Mouse (Mus musculus): ENCODE measurements around the gene Nucb1. TPM values are rescaled to one million over a fixed set of nuclear protein-coding genes. Genes with fewer than 3 reads are reported as not detected.
"Not testable (repeated sequence)": the region's sequence is repeated elsewhere in the genome, so short reads cannot be mapped to it uniquely, and the experiment has no call there.

The Nucb1 gene
- polyA plus RNA-seq, 1 experiment from 2014 or later = 159 TPM

GRCm38 (mm10) chr7:45487861-45488292 lies 22.3 kb downstream of the Nucb1 start:
- H3K36me3 ChIP-seq (ENCODE audit: control insufficient read depth, insufficient read depth, low read length) = peaks cover 10% of the 10 kb centered on the region
- H3K27me3 ChIP-seq (ENCODE audit: control insufficient read depth, insufficient read depth, low read length) = no peaks in the 10 kb centered on the region
- peak overlapping the region; percentile 78 for H3K4me2 ChIP-seq (ENCODE audit: low read length)
- peak overlapping the region; percentile 11 to 55; a peak in 3 of 4 replicates for H3K4me3 ChIP-seq (ENCODE audit: control insufficient read depth in 1 of 2, insufficient read depth in 1 of 2, low read depth in 1 of 2, low read length in 2 of 2)
- H3K27ac ChIP-seq (replicated peaks in 1 of 2; ENCODE audit: control insufficient read depth in 1 of 2, insufficient read depth in 1 of 2, low read depth in 2 of 2, low read length in 2 of 2) = peak overlapping the region in 1 of 2 experiments; percentile 65; a peak in 1 of 4 replicates
- peaks cover 5 to 7% of the 10 kb centered on the region in 2 experiments; a peak in 2 of 4 replicates for H3K4me1 ChIP-seq (ENCODE audit: control insufficient read depth in 2 of 2, insufficient read depth in 2 of 2, low read length in 2 of 2)
- no peaks in the 10 kb centered on the region for H3K9me3 ChIP-seq (ENCODE audit: control insufficient read depth, low read length)
- no peak for ATAC-seq (ENCODE audit: insufficient number of reproducible peaks, insufficient read depth, low FRiP score, low read depth)
- H3K9ac ChIP-seq (ENCODE audit: low read length) = peak overlapping the region; percentile 78
- 38% methylated on average over 11 of the region's 11 CpGs for WGBS

- 83% methylated on average over 12 of the region's 12 CpGs for whole genome bisulfite sequencing
- no peaks in the 10 kb centered on the region for H3K9me3 ChIP-seq (ENCODE audit: control insufficient read depth, low read length)
- no peak for ATAC-seq (ENCODE audit: insufficient number of reproducible peaks, insufficient read depth, low FRiP score, low read depth)
- no peak within 1 kb of the TSS for H3K27ac ChIP-seq (replicated peaks in 1 of 2; ENCODE audit: control insufficient read depth in 1 of 2, insufficient read depth in 1 of 2, low read depth in 2 of 2, low read length in 2 of 2)
- no peaks in the 10 kb centered on the region for H3K27me3 ChIP-seq (ENCODE audit: control insufficient read depth, insufficient read depth, low read length)
- H3K4me1 ChIP-seq (ENCODE audit: control insufficient read depth in 2 of 2, insufficient read depth in 2 of 2, low read length in 2 of 2) = peaks cover 5 to 7% of the 10 kb centered on the region in 2 experiments; a peak in 2 of 4 replicates
- H3K4me3 ChIP-seq (ENCODE audit: control insufficient read depth in 1 of 2, insufficient read depth in 1 of 2, low read depth in 1 of 2, low read length in 2 of 2) = no peak within 1 kb of the TSS
- H3K9ac ChIP-seq (ENCODE audit: low read length) = no peak within 1 kb of the TSS
- no peaks in the 10 kb centered on the region for H3K36me3 ChIP-seq (ENCODE audit: control insufficient read depth, insufficient read depth, low read length)
- no peak within 1 kb of the TSS for H3K4me2 ChIP-seq (ENCODE audit: low read length)
Observed at GRCm38 (mm10) chr7:45486761-45487415, 23.3 kb downstream of the Nucb1 start, which contains the start of gene Gm45808. TSS of gene Gm45808 (minus strand) at chr7:45486811.

GRCm38 (mm10) chr7:45486158-45486557 lies 24.0 kb downstream of the Nucb1 start:
- H3K4me2 ChIP-seq (ENCODE audit: low read length) = no peak overlapping the region
- no peak for ATAC-seq (ENCODE audit: insufficient number of reproducible peaks, insufficient read depth, low FRiP score, low read depth)
- H3K9ac ChIP-seq (ENCODE audit: low read length) = no peak overlapping the region
- 45% methylated on average over 7 of the region's 7 CpGs for WGBS
- H3K4me3 ChIP-seq (ENCODE audit: control insufficient read depth in 1 of 2, insufficient read depth in 1 of 2, low read depth in 1 of 2, low read length in 2 of 2) = no peak overlapping the region
- no peaks in the 10 kb centered on the region for H3K36me3 ChIP-seq (ENCODE audit: control insufficient read depth, insufficient read depth, low read length)
- H3K4me1 ChIP-seq (ENCODE audit: control insufficient read depth in 2 of 2, insufficient read depth in 2 of 2, low read length in 2 of 2) = peaks cover 5 to 7% of the 10 kb centered on the region in 2 experiments; a peak in 2 of 4 replicates
- no peaks in the 10 kb centered on the region for H3K9me3 ChIP-seq (ENCODE audit: control insufficient read depth, low read length)
- H3K27me3 ChIP-seq (ENCODE audit: control insufficient read depth, insufficient read depth, low read length) = no peaks in the 10 kb centered on the region
- no peak overlapping the region for H3K27ac ChIP-seq (replicated peaks in 1 of 2; ENCODE audit: control insufficient read depth in 1 of 2, insufficient read depth in 1 of 2, low read depth in 2 of 2, low read length in 2 of 2)

- H3K27ac ChIP-seq (replicated peaks in 1 of 2; ENCODE audit: control insufficient read depth in 1 of 2, insufficient read depth in 1 of 2, low read depth in 2 of 2, low read length in 2 of 2); ATAC-seq (ENCODE audit: insufficient number of reproducible peaks, insufficient read depth, low FRiP score, low read depth); H3K36me3 ChIP-seq (ENCODE audit: control insufficient read depth, insufficient read depth, low read length); H3K4me2 ChIP-seq (ENCODE audit: low read length); H3K4me1 ChIP-seq (ENCODE audit: control insufficient read depth in 2 of 2, insufficient read depth in 2 of 2, low read length in 2 of 2); H3K27me3 ChIP-seq (ENCODE audit: control insufficient read depth, insufficient read depth, low read length); H3K9ac ChIP-seq (ENCODE audit: low read length); H3K9me3 ChIP-seq (ENCODE audit: control insufficient read depth, low read length); H3K4me3 ChIP-seq (ENCODE audit: control insufficient read depth in 1 of 2, insufficient read depth in 1 of 2, low read depth in 1 of 2, low read length in 2 of 2): not testable (repeated sequence)
- 93% methylated on average over 5 of the region's 5 CpGs for WGBS
Observed at GRCm38 (mm10) chr7:45484985-45485384, 25.2 kb downstream of the Nucb1 start.

GRCm38 (mm10) chr7:45482166-45482565 lies 28.0 kb downstream of the Nucb1 start:
- H3K9ac ChIP-seq (ENCODE audit: low read length) = no peak overlapping the region
- no peaks in the 10 kb centered on the region for H3K9me3 ChIP-seq (ENCODE audit: control insufficient read depth, low read length)
- H3K27me3 ChIP-seq (ENCODE audit: control insufficient read depth, insufficient read depth, low read length) = no peaks in the 10 kb centered on the region
- H3K4me2 ChIP-seq (ENCODE audit: low read length) = no peak overlapping the region
- no peak overlapping the region for H3K4me3 ChIP-seq (ENCODE audit: control insufficient read depth in 1 of 2, insufficient read depth in 1 of 2, low read depth in 1 of 2, low read length in 2 of 2)
- H3K4me1 ChIP-seq (ENCODE audit: control insufficient read depth in 2 of 2, insufficient read depth in 2 of 2, low read length in 2 of 2) = no peaks in the 10 kb centered on the region
- no peak overlapping the region for H3K27ac ChIP-seq (replicated peaks in 1 of 2; ENCODE audit: control insufficient read depth in 1 of 2, insufficient read depth in 1 of 2, low read depth in 2 of 2, low read length in 2 of 2)
- WGBS = 65% methylated on average over 1 of the region's 1 CpGs
- ATAC-seq (ENCODE audit: insufficient number of reproducible peaks, insufficient read depth, low FRiP score, low read depth) = no peak
- H3K36me3 ChIP-seq (ENCODE audit: control insufficient read depth, insufficient read depth, low read length) = no peaks in the 10 kb centered on the region

GRCm38 (mm10) chr7:45481374-45481927 lies 28.8 kb downstream of the Nucb1 start, which contains the start of gene Tulp2:
TSS of gene Tulp2 (plus strand) at chr7:45481877.
- no peak within 1 kb of the TSS for H3K4me2 ChIP-seq (ENCODE audit: low read length)
- H3K9ac ChIP-seq (ENCODE audit: low read length) = no peak within 1 kb of the TSS
- no peaks in the 10 kb centered on the region for H3K9me3 ChIP-seq (ENCODE audit: control insufficient read depth, low read length)
- no peaks in the 10 kb centered on the region for H3K27me3 ChIP-seq (ENCODE audit: control insufficient read depth, insufficient read depth, low read length)
- H3K4me1 ChIP-seq (ENCODE audit: control insufficient read depth in 2 of 2, insufficient read depth in 2 of 2, low read length in 2 of 2) = no peaks in the 10 kb centered on the region
- ATAC-seq (ENCODE audit: insufficient number of reproducible peaks, insufficient read depth, low FRiP score, low read depth) = no peak
- H3K4me3 ChIP-seq (ENCODE audit: control insufficient read depth in 1 of 2, insufficient read depth in 1 of 2, low read depth in 1 of 2, low read length in 2 of 2) = no peak within 1 kb of the TSS
- H3K36me3 ChIP-seq (ENCODE audit: control insufficient read depth, insufficient read depth, low read length) = no peaks in the 10 kb centered on the region
- WGBS = 53% methylated on average over 15 of the region's 15 CpGs
- no peak within 1 kb of the TSS for H3K27ac ChIP-seq (replicated peaks in 1 of 2; ENCODE audit: control insufficient read depth in 1 of 2, insufficient read depth in 1 of 2, low read depth in 2 of 2, low read length in 2 of 2)

- 79% methylated on average over 3 of the region's 4 CpGs for WGBS
- H3K4me1 ChIP-seq (ENCODE audit: control insufficient read depth in 2 of 2, insufficient read depth in 2 of 2, low read length in 2 of 2); H3K4me2 ChIP-seq (ENCODE audit: low read length); H3K9ac ChIP-seq (ENCODE audit: low read length); ATAC-seq (ENCODE audit: insufficient number of reproducible peaks, insufficient read depth, low FRiP score, low read depth); H3K36me3 ChIP-seq (ENCODE audit: control insufficient read depth, insufficient read depth, low read length); H3K27me3 ChIP-seq (ENCODE audit: control insufficient read depth, insufficient read depth, low read length); H3K4me3 ChIP-seq (ENCODE audit: control insufficient read depth in 1 of 2, insufficient read depth in 1 of 2, low read depth in 1 of 2, low read length in 2 of 2); H3K9me3 ChIP-seq (ENCODE audit: control insufficient read depth, low read length); H3K27ac ChIP-seq (replicated peaks in 1 of 2; ENCODE audit: control insufficient read depth in 1 of 2, insufficient read depth in 1 of 2, low read depth in 2 of 2, low read length in 2 of 2): not testable (repeated sequence)
Observed at GRCm38 (mm10) chr7:45480310-45480709, 29.9 kb downstream of the Nucb1 start.
